Mouse (Mus musculus): Measurements from ENCODE around the gene Greb1.

The Greb1 gene

GRCm38 (mm10) chr12:16805511-16805910 is 4.8 kb upstream of the Greb1 start:
- DNase-seq (ENCODE audit: low spot score in 2 of 2) = peak; percentile 50 to 83

- no peak for DNase-seq (ENCODE audit: low spot score in 2 of 2)
Measured at GRCm38 (mm10) chr12:16803956-16804430, 3.3 kb upstream of the Greb1 start.

DNA sequence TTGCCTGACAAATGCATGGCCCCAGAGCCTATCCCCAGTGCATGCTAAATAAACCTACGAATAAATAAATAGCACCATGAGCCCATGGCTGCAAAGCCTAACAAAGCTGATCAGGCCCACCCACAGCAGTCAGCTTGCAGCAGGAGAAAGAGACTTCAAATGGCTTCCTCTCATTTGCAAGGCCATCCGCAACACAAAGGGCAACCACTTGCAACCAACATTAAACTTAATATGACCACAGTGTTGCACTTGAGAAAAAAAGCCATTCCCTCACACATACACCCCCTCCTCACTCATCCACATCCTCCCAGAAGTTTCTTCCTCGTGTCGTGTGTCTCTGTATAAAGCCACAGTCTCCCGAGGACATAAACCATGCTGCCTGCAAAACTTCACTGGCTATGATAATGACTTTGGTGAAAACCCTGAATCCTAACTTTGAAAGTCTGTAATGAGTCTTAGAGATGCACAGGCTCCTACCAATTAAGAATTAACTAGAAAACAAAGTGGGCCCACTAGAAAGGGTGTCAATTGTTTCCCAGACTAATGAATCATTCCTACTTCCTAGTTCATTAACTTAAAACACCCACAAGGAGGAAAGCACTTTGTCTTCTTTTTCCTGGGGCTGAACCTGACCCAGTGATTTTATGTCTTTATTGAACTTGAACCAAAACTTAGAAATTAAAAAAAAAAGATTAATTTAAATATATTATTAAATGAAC is 2.7 kb upstream of the Greb1 start:
- no peak for DNase-seq (ENCODE audit: low spot score in 2 of 2)

DNA sequence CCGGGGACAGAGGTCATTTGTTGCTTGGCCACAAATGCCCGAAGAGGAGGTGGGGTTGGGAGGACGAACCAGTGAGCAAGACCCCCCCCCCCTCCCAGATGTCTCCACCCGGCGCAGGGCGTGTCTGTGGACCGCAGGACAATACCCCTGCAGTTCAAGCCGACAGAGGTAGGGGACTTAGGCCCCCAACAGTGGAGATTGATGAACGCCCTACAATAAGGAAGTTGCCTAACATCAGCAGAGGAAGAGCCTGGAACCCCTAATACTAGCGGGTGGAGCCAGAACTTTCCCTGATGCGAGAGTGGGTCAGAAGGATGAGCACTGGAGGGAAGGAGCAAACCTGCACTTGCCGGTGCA is 251 bp upstream of the Greb1 start:
- DNase-seq (ENCODE audit: low spot score in 2 of 2) = no peak

DNA sequence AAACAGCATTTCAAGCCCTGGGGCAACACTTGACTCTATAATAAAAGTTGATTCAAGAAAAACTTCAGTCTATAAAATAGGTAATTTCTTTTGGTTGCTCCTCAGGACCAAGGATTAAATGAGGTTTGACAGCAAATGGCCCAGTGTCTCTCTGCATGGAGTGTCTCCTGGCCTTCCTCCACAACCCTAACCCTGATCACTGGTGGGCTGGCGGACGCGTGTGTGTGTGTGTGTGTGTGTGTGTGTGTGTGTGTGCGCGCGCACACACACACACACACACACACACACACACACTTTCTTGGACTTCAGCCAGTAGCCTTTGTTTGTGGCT is 793 bp downstream of the Greb1 start:
- DNase-seq (ENCODE audit: low spot score in 2 of 2) = no peak

GRCm38 (mm10) chr12:16798894-16799293 is 1.8 kb downstream of the Greb1 start:
- DNase-seq (ENCODE audit: low spot score in 2 of 2) = no peak

DNA sequence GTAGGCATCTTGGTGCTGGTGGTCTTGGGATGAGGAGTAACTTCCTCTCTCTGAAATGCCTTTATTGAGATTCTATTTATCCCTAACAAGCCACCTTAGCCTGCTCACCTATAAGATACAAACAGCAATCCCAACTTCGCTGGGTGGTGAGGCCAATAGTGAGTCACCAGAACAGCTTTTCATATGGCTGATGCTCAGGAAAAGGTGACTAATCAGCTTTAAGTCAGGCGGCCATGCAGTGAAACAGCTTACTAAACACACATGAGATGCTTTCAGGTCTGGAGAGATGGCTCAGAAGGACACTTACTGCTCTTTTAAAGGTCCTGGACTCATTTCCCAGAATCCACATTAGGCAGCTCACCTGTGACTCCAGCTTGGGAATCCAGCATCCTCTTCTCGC is 4.9 kb downstream of the Greb1 start:
- DNase-seq (ENCODE audit: low spot score in 2 of 2) = no peak

DNA sequence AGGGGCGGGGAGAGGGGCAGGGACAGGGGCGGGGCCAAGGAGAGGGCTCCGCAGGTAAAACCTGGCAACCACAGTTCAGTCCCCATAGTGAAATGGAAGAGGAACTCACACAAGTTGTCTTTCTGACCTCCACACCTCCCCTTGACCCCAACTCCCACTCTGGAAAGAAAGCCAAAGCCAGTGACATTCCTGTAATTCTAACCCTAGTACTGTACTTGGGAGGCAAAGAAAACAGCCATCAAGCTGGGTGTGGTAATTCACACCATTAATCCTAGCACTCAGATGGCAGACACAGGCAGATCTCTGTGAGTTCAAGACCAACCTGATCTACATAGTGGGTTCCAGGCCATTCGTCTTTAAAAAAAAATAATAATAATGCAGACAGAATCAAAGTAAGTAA is 7.3 kb downstream of the Greb1 start:
- DNase-seq (ENCODE audit: low spot score in 2 of 2) = no peak

GRCm38 (mm10) chr12:16790456-16790855 is 10.2 kb downstream of the Greb1 start:
- no peak for DNase-seq (ENCODE audit: low spot score in 2 of 2)

- DNase-seq (ENCODE audit: low spot score in 2 of 2) = no peak
Measured at GRCm38 (mm10) chr12:16789756-16790155, 10.9 kb downstream of the Greb1 start.

DNA sequence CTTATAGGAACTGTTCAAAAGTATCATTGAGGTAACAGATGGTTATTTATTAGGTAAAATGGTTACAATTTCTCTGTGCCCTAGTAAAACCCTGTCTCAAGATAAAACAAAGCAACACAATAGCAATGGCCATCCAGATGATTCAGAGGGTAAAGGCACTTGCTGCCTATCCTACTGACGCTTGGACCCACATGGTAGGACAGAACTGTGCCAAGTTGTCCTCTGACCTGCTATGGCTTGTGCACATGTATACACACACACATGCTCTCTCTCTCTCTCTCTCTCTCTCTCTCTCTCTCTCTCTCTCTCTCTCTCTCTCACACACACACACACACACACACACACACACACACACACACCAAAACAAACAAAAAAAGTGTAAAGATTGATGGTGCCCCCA is 11.5 kb downstream of the Greb1 start:
- DNase-seq (ENCODE audit: low spot score in 2 of 2) = no peak

DNA sequence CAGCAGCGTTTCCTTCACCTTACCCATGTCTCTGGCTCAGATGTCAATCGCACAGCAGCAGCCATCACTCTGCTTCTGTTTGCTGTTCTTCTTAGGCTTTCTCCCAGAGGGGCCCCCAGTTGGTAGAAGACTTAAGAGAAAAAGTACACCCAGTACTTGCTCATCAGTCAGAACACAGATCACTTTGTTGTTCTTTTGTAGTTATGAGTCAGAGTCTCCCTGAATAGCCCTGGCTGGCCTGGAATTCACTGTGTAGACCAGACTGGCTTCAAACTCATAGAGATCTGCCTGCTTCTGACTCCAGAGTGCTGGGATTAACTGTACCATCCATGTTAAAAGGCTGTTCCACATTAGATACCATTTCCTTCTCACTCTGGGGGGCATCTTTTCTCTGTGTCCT is 12.1 kb downstream of the Greb1 start:
- no peak for DNase-seq (ENCODE audit: low spot score in 2 of 2)

DNA sequence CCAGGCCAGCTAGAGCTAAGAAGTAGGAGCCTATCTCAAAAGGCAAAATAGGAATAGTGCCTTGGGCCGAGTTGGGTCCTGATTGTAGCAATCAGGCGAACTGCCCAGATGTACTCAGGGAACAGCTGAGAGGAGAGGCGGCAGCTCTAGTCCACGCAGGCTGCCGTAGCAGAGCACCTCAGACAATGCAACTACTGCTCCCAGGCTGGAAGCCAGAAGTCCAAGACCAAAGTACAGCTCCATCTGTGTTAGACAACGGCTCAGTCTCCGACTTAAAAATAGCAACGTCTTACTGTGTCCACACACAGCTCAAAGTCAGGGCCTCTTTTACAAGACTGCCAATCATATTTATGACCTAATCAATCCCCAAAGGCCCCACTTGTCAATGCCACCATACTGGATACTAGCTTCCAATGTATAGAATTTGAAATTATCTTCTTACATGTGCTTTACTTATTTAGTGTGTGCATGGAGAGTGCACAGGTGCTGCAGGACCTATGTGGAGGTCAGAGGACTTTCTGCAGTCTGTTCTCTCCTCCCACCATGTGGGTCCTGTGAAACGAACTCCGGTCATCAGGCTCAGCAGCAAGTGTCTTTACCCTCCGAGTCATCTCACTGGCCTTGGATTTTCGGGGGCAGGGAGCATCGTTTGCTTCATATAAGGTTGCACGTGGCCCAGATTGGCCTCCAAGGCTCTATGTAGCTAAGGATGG is 19.5 kb downstream of the Greb1 start:
- DNase-seq (ENCODE audit: low spot score in 2 of 2) = no peak

DNA sequence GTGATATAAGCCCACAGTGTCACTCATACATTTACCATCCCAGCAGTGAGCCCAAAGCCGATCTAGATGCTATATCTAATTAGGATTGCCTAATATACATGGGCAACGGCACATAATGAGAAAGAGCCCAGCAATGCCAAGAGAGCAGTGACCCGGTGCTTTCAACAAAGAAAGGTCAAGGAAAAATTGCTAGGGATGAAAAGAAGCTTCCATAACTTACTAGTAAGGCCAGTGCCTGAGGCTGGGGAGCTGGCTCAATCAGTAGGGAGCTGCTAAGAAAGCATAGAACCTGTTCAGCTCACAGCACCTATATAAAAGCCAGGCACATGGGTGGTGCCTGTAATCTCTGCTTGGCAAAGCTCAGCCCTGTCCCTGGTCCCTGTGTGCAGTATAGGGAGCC is 20.4 kb downstream of the Greb1 start:
- DNase-seq (ENCODE audit: low spot score in 2 of 2) = no peak

DNA sequence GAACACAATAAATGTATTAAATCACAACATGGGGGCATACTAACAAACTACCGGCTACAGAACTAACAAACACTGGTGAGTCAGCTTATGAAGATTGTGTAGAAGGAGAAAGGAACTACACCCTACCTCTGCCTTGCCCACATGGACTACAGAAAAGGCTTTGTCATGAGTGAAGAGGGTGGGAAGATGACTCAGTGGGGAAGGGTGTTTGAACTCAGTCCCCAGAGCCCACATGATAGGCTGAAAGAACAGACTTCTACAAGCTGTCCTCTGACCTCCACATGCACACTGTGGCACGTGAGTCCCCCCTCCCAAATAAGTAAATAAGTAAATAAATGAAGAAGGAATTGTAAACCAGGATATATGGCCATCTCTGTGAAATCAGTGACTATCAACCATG is 21.5 kb downstream of the Greb1 start:
- no peak for DNase-seq (ENCODE audit: low spot score in 2 of 2)

- no peak for DNase-seq (ENCODE audit: low spot score in 2 of 2)
Measured at GRCm38 (mm10) chr12:16778523-16778922, 22.2 kb downstream of the Greb1 start.

- no peak for DNase-seq (ENCODE audit: low spot score in 2 of 2)
Measured at GRCm38 (mm10) chr12:16775351-16775750, 25.3 kb downstream of the Greb1 start.

DNA sequence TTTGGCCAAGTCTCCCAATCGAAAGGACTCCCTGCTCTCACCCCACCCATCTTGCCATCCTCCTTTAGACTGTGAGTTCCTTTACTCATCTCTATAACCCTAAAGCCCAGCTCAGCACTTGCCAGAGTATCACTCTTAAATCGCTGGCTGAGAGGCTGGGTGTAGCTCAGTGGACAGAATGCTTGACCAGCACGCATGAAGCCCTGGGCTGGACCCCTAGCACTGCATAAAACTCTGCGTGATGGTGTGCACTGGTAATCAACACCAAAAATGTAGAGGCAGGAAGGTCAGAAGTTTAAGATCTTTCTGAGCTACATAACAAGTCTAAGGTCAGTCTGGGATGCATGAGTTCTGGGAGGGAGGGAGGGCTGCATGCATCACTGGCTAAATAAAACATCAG is 26.1 kb downstream of the Greb1 start:
- no peak for DNase-seq (ENCODE audit: low spot score in 2 of 2)

- no peak for DNase-seq (ENCODE audit: low spot score in 2 of 2)
Measured at GRCm38 (mm10) chr12:16769601-16770165, 31.0 kb downstream of the Greb1 start.

DNA sequence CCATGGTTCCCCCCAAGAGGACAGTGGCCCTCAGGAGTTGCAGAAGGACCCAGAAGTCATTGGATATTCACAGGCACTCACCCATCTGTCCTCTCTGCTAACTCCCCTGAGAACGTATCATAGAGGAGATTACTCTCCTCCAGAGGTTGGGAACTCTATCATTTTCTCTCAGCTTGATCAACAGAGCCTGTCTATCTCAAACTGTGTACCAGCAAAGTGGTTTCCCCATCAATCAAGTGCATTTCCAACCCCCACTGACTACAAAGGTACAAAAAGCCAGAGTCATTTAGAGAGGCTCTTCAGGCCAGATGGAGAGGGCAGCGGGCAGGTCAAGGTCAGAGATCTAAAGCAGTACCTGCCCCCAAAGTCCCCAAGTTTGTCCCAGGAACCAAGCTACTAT is 32.0 kb downstream of the Greb1 start:
- DNase-seq (ENCODE audit: low spot score in 2 of 2) = no peak

DNA sequence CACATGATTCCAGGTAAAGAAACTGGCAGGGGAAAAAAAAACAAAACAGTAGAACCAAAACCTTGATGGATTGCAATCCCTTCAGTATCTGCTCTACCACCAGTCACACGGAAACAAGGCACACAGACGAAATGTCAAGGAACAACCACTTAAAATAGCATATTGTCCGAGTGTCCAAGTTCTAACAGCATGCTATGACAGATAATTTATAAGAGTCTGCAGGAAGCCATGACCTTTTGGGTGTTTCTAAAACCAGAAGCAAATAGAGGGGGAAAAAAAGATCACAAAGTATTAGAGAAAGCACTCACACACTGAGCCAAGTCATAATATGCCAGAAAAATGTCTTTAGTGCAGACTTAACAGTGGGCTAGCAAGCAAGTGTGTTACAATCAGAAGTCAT is 32.4 kb downstream of the Greb1 start:
- DNase-seq (ENCODE audit: low spot score in 2 of 2) = no peak

DNA sequence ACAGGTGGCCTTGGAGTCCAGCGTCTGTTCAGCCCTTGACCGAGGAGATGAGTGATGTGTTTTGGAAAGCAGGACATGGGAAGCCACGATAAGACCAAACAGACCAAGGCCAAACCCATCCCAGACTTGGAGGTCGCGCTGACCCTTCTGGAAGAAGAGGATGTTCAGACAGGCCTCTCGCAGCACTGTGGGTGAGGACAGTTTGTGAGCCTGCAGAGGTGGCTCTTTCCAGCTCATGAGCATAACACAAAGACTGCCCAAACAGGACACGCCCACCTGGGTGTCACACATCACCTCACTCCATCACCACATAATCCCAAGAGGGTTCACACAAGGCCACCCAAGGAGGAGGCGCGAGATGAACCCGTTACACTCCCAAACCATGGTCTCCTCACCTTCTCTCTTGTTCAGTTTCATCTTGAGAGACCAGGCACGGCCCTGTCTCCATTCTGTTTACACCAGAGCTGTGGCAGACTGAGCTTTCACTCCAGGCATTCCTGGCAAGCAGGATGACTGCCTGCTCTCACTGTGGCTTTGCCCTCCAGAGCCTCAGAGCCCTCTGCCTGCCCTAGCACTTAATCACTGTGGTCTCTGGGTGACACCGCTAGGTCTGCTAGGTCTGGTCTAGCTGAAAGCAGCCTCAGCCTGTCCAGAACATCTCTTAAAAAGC is 35.8 kb downstream of the Greb1 start:
- DNase-seq (ENCODE audit: low spot score in 2 of 2) = no peak
